In the genomic region with DNA sequence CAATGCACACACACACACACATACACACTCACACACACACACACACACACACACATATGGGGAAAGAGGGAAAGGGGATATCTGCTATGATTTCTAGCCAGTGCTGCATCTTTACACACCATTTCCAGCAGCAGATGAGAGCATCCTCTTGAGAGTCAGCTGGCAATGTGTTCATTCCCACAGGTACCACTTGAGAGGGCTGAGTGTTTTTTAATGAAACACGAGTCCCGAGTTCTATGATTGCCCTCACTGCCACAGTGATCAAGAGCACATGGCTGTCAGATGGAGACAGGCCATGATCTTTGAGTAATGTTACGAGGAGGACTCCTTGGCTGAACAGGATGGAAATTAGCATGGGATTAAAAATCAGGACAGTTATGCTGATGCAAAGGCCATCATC, we compare ENCODE assay signal across 15 mouse cellular contexts.
"Had no signal": no experiment of that assay in that cellular context is flagged by ENCODE, and none has a peak within 500 bp of the region (broad histone marks: within the 10 kb centered on the region; RNA-seq: fewer than 3 reads in every experiment).

No protein-coding gene starts in this region.

- H3K27ac ChIP-seq: kidney, postnatal 0 days; limb, embryonic 15.5 days; liver, embryonic 12.5 days had no signal

- DNase-seq: kidney, adult 11 months; kidney, adult 9 months; kidney, postnatal 36 days; layer of hippocampus, adult 9-11 months; layer of hippocampus, postnatal 36 days; lung, embryonic 14.5 days; lung, postnatal 10 days; lung, postnatal 4 days; right cerebral cortex, adult 18-20 months; right cerebral cortex, postnatal 25 days; thymus, postnatal 36 days had no signal

- H3K36me3 ChIP-seq: limb, embryonic 15.5 days; liver, embryonic 12.5 days had no signal

- H3K4me3 ChIP-seq: limb, embryonic 15.5 days; liver, embryonic 12.5 days had no signal

- H3K4me2 ChIP-seq: limb, embryonic 15.5 days; liver, embryonic 12.5 days; lung, embryonic 14.5 days; midbrain, embryonic 11.5 days had no signal

- ATAC-seq: liver, embryonic 12.5 days had no signal

- H3K4me1 ChIP-seq: liver, embryonic 12.5 days had no signal

- H3K9ac ChIP-seq: limb, embryonic 15.5 days; liver, embryonic 12.5 days; lung, embryonic 14.5 days had no signal

- H3K27me3 ChIP-seq: limb, embryonic 15.5 days; liver, embryonic 12.5 days had no signal

- H3K9me3 ChIP-seq: limb, embryonic 15.5 days; liver, embryonic 12.5 days had no signal
